Mouse (Mus musculus) cerebellum, adult 18-20 months (tissue): ENCODE measurements around the gene Mmp11.
A peak's percentile ranks its signal among the peaks of the same experiment; 100 is the strongest.
"Not testable (repeated sequence)": the region's sequence is repeated elsewhere in the genome, so short reads cannot be mapped to it uniquely, and the experiment has no call there.

ENCODE experiments used
- DNase-seq, 2 experiments: peaks; one replicate each; pipeline ENCODE4 v3.0.0; 2021

Gene Mmp11

DNA sequence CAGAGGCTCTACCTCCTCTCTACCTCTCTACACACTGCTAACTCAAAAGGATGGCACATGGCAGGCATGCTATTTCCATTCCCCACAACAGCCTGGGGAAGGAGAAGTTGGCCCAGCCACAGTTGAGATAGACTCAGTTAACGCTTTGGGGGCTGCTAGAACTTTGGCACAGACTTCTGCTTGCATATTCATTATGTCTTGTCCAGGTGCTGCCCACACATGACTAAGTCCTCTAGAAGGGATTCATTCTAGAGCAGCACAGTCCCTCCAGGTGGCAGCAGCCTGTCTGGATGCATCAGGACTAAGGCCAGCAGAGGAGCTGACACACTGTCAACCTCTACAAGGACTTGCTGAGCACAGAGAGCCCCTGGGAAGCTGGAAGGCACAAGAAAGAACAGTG is 40.1 kb downstream of the Mmp11 start:
- DNase-seq, result no peak

DNA sequence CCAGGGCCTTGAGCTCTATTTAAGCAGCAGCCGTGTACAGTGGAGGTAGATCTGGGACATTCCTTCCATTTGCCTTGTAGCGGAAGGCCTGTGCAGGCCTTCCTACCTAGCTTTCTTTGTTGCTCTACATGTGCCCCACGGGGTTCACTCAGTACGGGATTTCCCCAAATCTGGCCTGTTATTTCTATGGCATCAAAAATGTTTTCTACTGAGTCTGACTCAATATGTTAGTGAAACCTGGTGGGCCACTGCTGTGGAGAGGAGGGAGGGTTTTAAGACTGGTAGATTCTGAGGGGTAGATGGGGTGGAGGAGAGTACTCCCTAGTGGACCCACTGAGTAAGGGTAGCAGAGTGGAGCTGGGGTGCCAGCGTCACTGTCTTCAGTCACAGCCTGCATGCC is 40.6 kb downstream of the Mmp11 start:
- no peak for DNase-seq

DNA sequence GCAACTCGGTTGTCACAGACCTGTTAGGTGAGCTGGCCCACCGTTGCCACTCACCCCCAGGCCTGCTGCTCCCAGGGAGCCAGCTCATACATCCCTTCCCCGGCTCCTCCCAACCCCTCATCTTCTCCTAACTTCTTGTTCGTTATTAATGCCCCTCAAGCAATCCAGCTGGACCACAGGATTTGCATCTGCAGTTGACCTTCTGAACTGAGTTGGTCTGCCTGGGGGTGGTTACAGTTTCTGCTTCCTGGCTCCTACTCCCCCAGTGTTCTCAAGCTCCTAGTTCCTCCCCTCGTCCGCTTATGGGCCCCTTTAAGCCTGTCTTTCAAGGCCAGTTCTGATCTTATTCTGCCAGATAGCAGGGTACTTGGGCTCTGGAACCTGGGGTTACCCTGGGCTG is 41.7 kb downstream of the Mmp11 start:
- no peak for DNase-seq

DNA sequence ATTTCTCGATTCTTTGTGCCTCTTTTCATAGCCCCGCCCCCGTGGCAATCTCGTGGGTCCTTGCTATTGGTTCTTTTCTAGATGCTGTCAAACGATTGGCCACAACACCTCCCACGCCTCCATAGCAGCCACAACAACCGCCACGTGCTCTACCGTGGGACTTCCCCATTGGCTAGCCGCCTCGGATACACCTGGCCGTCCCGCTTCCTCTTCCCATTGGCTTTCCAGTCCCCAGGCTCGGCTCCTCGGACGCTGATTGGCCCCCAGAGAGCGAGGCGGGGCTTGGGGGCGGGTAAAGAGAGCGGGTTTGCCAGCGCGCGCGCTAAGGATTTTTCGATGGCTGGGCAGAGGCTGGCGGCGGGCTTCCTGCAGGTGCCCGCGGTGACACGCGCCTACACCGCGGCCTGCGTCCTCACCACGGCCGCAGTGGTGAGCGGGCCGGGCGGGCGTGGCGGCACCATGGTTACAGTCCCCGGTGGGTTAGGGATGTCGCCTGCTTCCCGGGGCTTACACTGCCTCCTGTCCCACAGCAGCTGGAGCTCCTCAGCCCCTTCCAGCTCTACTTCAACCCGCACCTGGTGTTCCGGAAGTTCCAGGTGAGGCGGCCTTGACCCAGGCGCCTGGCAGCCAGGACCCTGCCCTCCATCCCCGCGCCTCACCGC is 43.1 kb downstream of the Mmp11 start, which contains the start of gene Derl3:
Gene Derl3 (plus strand): TSS at position 325 of the 662 bp plus-strand sequence.
- DNase-seq, result peak; percentile 94 to 98

DNA sequence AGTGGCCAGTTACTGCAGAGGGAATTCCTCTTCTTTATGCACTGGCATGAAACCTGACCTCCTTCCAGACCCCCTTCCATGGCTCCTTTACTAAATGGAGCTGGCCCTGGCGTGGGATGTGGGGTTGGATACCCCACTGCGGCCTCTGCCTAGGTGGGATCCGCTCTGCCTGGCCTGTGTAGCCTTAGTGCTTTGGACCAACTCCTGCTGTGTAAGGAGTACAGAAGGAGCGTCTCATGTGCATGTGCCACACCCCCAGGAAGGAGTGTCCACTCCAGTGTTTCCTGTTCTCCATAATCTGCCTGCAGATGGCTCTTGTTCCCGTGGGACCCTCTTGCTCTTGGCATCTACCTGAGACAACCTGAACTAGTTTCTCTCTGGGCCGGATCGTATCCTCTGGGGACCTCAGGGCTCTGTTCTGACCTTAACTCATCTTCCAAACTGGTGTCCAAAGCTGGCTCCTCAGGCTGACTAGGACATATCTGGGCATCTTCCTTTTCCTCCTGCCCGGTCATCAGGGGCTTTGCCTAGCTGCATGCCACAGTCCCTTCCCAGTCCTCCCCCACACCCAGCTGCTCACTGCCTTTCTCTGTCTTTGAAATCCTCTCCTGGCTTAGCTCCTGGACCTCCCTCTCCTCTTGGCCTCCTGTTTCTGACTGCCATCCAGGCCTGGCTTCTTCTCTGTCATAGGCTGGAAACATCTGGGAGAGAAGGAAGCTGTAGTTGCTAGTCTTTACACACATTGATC is 46.7 kb downstream of the Mmp11 start:
- DNase-seq, result no peak

DNA sequence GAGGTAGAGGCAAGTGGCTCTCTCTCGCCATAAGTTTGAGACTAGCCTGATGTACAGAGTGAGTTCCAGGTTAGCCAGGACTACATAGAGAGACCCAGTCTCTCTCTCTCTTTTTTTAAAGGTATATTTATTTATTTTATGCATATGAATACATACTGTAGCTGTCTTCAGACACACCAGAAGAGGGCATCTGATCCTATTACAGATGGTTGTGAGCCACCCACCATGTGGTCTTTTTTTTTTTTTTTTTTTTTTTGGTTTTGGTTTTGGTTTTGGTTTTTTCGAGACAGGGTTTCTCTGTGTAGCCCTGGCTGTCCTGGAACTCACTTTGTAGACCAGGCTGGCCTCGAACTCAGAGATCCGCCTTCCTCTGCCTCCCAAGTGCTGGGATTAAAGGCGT is 48.8 kb downstream of the Mmp11 start:
- not testable (repeated sequence) for DNase-seq

DNA sequence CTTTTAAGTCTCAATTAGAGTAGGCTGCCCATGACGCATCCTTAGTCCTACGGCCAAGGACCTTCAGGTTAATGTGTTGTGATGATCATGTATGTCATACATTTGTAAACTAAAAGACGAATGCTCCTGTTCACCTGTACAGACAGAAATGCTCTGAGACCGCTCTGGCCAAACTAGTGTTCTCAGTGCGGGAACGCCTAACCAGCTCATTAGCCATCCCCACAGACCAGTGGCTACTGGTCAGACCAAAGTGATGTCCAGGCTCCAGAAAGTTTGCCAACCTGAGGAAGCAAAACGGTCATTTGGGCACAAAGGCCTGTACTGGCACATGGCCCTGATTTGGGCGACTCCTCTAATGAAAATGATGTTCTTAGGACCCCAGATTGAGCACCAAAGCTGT is 51.6 kb downstream of the Mmp11 start:
- no peak for DNase-seq

DNA sequence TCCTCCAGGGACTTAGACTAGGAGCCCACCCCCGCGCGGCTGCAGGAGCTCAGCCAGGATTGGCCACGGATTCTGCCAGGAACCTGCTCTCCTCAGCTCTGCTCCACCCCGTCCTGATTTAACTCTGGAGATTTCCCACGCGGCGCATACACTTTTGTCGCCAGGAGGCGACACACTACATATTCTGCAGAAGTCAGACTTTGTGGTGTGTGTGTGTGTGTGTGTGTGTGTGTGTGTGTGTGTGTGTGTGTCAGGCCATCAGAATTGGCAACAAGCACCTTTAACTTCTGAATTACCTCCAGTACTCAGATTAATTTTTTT is 53.1 kb downstream of the Mmp11 start:
- peak; percentile 75 to 78 for DNase-seq

DNA sequence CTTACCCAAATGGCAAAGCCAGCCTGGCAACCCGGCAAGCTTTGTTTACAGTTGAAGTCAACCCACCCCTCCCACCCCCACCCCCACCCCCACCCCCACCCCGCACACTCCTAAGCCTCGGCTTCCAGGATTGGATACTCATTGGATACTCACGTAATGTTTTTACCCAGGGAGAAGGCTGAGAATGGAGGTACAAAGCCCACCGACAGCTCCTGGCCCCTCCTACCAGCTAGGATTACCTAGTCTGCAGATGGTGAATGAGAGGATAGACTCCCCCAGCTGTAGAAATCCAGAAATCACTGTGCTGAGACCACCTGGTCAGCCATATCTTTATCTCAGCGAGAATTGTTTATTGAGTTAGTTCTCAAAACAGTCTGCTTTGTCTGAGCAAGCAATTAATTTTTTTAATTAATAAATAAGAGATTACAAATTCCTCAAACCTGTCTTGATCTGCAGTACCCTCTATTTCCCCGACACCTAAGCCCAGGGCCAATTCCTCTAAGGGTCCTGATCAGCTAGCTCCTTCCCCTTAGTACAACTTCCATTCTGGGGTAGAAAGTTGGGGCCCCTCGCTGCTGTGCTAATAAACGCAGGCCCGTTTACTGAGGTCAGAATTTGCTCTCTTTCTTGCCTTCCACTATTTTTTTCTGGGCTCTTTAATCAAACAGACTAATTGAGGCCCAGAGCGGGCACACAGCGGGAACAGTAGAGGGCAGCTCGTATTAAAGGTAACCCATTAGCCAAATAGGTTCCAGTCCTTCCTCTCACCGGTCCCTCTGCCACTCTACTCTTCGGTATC is 53.7 kb downstream of the Mmp11 start:
- no peak for DNase-seq

DNA sequence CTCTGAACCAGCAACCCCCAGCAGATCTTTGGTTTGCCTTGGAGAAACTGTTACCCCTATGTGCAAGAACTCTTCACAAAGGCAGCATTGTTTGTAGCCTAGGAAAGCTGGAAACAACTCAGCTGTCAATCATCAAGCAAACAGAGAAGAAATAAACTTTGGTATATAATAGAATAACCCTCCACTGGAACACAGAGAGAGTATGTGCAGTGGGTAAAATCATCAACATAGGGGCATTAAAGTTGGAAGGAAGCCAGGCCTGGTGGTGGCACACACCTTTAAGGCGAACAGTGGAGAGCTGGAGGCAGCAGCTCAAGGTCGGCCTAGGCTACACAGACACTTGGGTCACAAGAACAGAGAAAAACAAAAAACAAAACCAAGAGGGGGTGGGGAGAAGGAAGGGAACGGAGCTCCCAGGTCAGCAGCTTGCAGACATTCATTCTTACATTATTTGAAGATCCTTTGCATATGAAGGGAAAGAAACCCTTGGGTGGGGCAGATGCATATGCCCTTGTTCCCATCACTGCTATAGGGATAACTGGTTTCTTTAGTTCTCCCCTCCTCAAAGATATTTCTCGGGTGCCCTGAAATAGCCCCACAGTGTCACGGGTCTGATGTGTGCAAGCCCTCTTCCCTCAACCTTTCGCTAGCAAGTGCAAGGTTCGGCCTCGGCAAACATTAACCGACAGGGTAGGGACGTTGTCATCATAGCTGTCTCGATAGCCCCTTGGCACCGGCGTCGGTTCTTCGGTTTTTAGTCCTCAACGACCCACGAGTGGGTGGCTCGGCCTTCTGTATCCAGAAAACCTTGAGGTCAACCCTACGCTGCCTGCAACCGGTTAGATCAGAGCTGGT is 54.5 kb downstream of the Mmp11 start:
- DNase-seq, result no peak

DNA sequence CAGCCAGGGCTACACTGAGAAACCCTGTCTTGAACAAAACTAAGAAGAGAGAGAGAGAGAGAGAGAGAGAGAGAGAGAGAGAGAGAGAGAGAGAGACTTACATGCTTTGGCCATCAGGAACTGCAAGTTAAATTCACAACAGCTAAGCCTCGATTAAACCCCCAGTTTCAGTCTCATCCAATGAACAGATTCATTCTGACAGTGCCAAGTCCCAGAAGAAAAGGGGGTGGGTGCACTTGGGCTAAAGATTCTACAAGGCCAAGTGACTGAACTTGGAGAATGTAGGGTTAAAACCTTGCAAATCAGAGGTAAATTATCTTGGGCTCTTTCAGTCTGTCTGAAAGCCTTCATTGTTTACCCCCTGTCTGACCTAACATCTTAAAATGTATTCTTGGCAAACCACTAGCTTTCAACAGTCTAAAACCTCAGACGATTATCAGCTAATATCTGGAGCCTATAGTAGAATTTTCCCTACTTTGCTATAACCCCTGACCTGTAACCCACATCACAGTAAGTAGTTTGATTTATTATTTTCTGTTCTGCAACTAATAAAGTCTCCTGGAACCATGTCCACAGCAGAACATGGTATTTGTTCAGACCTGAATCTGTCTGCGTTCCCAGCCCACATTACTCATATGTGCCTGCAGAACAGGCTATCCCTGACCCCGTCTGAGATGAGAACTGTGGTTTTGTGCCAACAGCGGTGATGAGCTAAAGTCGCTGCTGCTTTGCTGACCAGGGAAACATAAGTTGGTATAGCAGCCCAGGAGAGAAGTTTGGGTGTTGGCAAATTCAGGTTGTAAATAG is 55.3 kb downstream of the Mmp11 start:
- no peak for DNase-seq

DNA sequence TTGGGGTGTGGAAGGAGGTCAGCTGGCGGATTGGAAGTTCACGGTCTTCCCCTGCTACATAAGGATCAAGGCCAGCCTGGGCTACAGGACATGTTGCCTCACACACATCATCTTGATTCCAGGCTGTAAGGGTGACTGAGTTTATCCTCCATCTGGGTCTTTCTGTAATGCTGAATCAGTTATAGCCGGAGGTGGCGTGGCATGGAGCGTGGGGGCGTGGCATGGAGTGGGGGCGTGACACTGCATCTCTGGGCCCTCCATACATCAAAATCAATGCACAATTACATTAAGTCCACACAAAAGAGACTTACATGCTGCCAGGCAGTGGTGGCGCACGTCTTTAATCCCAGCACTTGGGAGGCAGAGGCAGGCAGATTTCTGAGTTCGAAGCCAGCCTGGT is 55.9 kb downstream of the Mmp11 start:
- no peak for DNase-seq

DNA sequence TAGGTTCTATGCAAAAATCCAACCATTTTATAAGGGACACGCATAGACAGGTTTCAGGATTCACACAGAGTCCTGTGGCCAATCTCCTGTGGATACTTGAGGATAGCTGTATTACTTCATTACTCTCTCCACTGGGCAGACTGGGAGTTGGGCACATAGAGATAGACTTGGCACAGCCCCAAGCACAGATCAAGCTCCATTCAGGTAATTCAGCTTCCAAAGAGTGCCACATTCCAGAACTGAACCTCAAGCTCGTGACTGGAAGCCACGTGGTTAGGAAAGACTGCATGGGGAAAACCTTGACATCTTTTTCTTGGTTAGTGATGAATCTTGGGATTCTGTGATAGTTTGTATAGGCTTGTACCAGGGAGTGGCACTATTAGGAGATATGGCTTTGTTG is 57.5 kb downstream of the Mmp11 start:
- DNase-seq, result no peak

DNA sequence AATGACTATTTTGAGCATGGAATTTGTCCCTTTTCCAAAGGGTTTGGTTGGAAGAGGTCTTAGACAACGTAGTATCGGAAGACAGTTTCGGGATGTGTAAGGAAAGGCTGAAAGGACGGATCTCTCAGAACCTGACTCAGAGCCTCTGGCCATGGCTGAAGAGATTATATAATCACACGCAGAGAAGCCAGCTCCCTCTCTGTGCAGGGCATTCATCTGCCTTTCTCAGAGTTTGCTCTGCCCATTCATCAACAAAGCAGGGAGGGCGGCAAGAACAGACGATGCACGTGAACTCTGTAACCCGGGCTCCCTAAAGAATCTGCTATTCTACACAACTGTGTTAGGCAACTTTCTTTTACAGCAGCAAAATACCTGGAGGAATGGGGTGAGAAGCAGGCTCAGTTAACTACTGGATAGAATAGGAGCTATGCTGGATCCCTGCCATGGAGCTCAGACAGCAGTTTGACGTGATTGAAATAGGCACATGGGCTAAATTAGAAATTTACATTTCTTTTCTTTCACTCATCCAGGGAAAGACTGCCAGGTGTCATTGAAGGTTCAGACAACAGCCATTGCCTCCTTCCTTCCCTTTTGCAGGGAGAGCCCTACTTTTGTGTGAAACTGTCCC is 62.6 kb downstream of the Mmp11 start:
- peak; percentile 60 to 67 for DNase-seq
